Mouse (Mus musculus): Measurements from ENCODE around the gene Ctnnd2. TPM values are rescaled to one million over a fixed set of nuclear protein-coding genes. Genes with fewer than 3 reads are reported as not detected.

The Ctnnd2 gene
- polyA plus RNA-seq, 1 experiment from 2014 or later = 4.3 TPM

DNA sequence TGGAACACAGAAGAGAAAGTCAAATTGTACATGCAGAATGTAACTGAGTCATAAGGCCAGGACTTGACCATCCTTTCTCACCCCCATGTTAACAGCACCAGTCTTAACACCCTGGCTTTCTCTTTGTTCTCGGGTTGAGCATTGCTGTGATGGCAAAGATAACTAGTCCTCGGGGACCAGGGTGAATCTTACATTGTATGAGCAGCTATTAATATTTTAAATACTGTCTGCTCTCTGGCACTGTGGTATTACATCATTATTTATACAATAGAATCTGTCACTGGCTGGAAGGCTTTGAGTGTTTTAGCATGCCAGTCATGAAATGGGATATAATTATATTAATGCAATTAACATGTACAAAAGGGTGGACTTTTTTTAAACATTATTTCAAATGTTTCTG, 461.5 kb downstream of the Ctnnd2 start:
- TF ChIP-seq EP300 (IDR thresholded peaks at IDR 0.05) = no peak
- TF ChIP-seq CTCF (IDR thresholded peaks at IDR 0.05) = no peak
- Histone ChIP-seq H3K4me3 (ENCODE audit: low read depth, low read length) (no peak overlapping the region), H3K9ac (replicated peaks; ENCODE audit: low read depth) (no peak overlapping the region), H3K27me3 (replicated peaks; ENCODE audit: insufficient read depth, low read length) (no peaks in the 10 kb centered on the region), H3K4me2 (replicated peaks; ENCODE audit: low read depth, low read length) (no peak overlapping the region), H3K36me3 (ENCODE audit: insufficient read depth, low read length) (no peaks in the 10 kb centered on the region), H3K9me3 (ENCODE audit: low read length) (no peaks in the 10 kb centered on the region), H3K27ac (ENCODE audit: low read length) (no peak overlapping the region), H3K4me1 (ENCODE audit: insufficient read depth, low read depth, low read length) (no peaks in the 10 kb centered on the region)
- DNase-seq (ENCODE audit: low spot score) (peak; percentile 28), ATAC-seq (0 out of 2 replicates have a peak, but pooled peaks have one; percentile 25)
- WGBS = 24% methylated on average over 2 of the region's 2 CpGs

DNA sequence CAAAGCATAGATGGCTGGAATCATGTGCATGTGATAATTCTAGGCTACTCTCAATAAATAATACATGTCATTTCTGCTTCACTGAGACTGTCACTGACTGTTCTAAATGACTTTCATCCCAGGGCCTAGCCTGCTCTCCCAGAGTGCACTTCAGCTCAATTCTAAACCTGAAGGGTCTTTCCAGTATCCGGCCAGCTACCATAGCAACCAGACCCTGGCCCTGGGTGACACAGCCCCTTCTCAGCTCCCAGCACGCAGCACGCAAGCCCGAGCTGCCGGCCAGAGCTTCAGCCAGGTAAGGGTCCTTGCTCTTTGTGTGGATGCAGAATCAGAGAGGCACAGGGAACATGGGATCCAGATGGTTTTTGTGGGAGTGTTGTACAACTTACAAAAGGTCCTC, 462.1 kb downstream of the Ctnnd2 start:
- ATAC-seq = no peak
- Histone ChIP-seq H3K4me3 (ENCODE audit: low read depth, low read length) (no peak overlapping the region), H3K4me2 (replicated peaks; ENCODE audit: low read depth, low read length) (no peak overlapping the region), H3K27ac (ENCODE audit: low read length) (no peak overlapping the region), H3K27me3 (replicated peaks; ENCODE audit: insufficient read depth, low read length) (no peaks in the 10 kb centered on the region), H3K9ac (replicated peaks; ENCODE audit: low read depth) (no peak overlapping the region), H3K9me3 (ENCODE audit: low read length) (no peaks in the 10 kb centered on the region), H3K4me1 (ENCODE audit: insufficient read depth, low read depth, low read length) (no peaks in the 10 kb centered on the region), H3K36me3 (ENCODE audit: insufficient read depth, low read length) (no peaks in the 10 kb centered on the region)
- no peak for DNase-seq (ENCODE audit: low spot score)
- TF ChIP-seq EP300 (IDR thresholded peaks at IDR 0.05) (no peak), CTCF (IDR thresholded peaks at IDR 0.05) (no peak)
- 42% methylated on average over 5 of the region's 5 CpGs for WGBS

DNA sequence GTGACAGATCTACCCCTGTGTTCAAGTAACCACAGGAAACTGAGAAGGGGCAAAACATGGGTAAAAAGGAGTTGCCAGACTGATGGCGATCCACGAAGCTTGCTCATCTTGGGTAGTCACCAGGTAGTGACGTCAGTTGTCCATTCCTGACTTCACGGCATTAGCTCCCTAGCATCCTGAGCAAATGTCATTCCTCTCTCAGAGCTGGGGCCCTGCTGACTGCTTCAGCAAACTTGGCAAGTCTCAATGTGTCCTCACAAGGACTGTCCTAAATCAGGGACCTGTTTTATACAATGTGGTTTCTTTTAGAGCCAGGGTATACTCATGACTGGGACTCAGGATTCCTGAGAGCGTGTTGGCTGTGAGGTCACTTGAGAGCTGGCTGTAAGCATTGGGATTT, 468.3 kb downstream of the Ctnnd2 start:
- Histone ChIP-seq H3K9ac (replicated peaks; ENCODE audit: low read depth) (no peak overlapping the region), H3K4me2 (replicated peaks; ENCODE audit: low read depth, low read length) (no peak overlapping the region), H3K4me1 (ENCODE audit: insufficient read depth, low read depth, low read length) (no peaks in the 10 kb centered on the region), H3K27me3 (replicated peaks; ENCODE audit: insufficient read depth, low read length) (no peaks in the 10 kb centered on the region), H3K27ac (ENCODE audit: low read length) (no peak overlapping the region), H3K36me3 (ENCODE audit: insufficient read depth, low read length) (no peaks in the 10 kb centered on the region), H3K9me3 (ENCODE audit: low read length) (no peaks in the 10 kb centered on the region), H3K4me3 (ENCODE audit: low read depth, low read length) (no peak overlapping the region)
- TF ChIP-seq CTCF (IDR thresholded peaks at IDR 0.05) (no peak), EP300 (IDR thresholded peaks at IDR 0.05) (no peak)
- ATAC-seq = no peak
- DNase-seq (ENCODE audit: low spot score) = no peak
- WGBS = 86% methylated on average over 5 of the region's 5 CpGs

DNA sequence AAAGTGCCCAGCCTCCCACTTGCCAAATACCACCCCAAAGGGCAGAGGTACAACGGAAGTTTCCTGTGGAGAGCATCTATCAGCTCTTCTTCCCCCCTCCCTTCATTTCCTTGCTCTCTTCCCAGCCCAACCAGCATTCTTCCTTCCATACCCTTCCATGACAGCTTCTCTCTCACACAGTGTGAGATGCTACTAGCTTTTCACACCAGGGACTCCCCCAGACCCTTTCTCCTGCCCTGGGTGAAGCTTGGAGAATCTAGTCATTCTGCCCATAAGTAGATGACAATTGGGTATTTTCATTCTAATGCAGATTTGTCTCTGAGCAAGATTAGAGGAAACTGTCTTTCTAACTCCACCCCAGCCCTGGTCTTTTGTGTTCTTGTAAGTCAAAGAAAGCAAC, 473.3 kb downstream of the Ctnnd2 start:
- Histone ChIP-seq H3K36me3 (ENCODE audit: insufficient read depth, low read length) (no peaks in the 10 kb centered on the region), H3K4me1 (ENCODE audit: insufficient read depth, low read depth, low read length) (no peaks in the 10 kb centered on the region), H3K4me3 (ENCODE audit: low read depth, low read length) (no peak overlapping the region), H3K27ac (ENCODE audit: low read length) (no peak overlapping the region), H3K27me3 (replicated peaks; ENCODE audit: insufficient read depth, low read length) (0 out of 2 replicates have a peak, but pooled peaks cover 6% of the 10 kb centered on the region), H3K9me3 (ENCODE audit: low read length) (no peaks in the 10 kb centered on the region), H3K9ac (replicated peaks; ENCODE audit: low read depth) (no peak overlapping the region), H3K4me2 (replicated peaks; ENCODE audit: low read depth, low read length) (no peak overlapping the region)
- TF ChIP-seq EP300 (IDR thresholded peaks at IDR 0.05) (no peak), CTCF (IDR thresholded peaks at IDR 0.05) (no peak)
- DNase-seq (ENCODE audit: low spot score) (no peak), ATAC-seq (no peak)
- 6% methylated on average over 1 of the region's 1 CpGs for WGBS

DNA sequence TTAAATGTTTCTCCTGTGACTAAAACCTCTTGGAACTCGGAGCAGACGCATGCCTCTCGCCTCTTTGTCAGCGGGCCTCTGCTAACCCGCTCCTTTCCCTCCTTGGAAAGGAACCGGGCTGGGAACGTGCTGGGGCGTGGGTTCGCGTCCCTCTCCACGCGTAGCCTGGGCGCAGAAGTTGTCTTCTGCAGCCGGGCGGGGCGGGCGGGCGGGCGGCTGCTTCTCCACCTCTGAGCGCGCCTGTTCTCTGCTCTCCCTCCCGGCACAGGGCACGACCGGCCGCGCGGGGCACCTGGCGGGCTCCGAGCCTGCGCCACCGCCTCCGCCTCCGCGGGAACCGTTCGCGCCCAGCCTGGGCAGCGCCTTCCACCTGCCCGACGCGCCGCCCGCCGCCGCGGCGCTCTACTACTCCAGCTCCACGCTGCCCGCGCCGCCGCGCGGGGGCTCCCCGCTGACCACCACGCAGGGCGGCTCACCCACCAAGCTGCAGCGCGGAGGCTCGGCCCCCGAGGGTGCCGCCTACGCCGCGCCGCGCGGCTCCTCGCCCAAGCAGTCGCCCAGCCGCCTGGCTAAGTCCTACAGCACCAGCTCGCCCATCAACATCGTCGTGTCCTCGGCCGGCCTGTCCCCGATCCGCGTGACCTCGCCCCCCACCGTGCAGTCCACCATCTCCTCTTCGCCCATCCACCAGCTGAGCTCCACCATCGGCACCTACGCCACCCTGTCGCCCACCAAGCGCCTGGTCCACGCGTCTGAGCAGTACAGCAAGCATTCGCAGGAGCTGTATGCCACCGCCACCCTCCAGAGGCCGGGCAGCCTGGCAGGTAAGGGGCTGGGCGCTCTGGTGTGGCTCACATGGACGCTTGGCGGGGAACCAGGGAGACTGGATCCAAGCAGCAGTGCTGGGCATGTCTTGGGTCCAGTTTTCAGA, 474.4 kb downstream of the Ctnnd2 start:
- peak overlapping the region; percentile 49 for H3K4me3 ChIP-seq (ENCODE audit: low read depth, low read length)
- H3K27me3 ChIP-seq (replicated peaks; ENCODE audit: insufficient read depth, low read length) = 0 out of 2 replicates have a peak, but pooled peaks cover 6% of the 10 kb centered on the region
- H3K4me2 ChIP-seq (replicated peaks; ENCODE audit: low read depth, low read length) = peak overlapping the region; percentile 69
- H3K9me3 ChIP-seq (ENCODE audit: low read length) = no peaks in the 10 kb centered on the region
- no peak overlapping the region for H3K27ac ChIP-seq (ENCODE audit: low read length)
- WGBS = 2% methylated on average over 58 of the region's 94 CpGs
- DNase-seq (ENCODE audit: low spot score) (peak; percentile 47), ATAC-seq (peak; percentile 80)
- no peaks in the 10 kb centered on the region for H3K36me3 ChIP-seq (ENCODE audit: insufficient read depth, low read length)
- H3K9ac ChIP-seq (replicated peaks; ENCODE audit: low read depth) = no peak overlapping the region; the same call in 1 of the 2 replicates
- TF ChIP-seq CTCF (IDR thresholded peaks at IDR 0.05) = no peak
- TF ChIP-seq EP300 (IDR thresholded peaks at IDR 0.05) = no peak
- H3K4me1 ChIP-seq (ENCODE audit: insufficient read depth, low read depth, low read length) = no peaks in the 10 kb centered on the region

DNA sequence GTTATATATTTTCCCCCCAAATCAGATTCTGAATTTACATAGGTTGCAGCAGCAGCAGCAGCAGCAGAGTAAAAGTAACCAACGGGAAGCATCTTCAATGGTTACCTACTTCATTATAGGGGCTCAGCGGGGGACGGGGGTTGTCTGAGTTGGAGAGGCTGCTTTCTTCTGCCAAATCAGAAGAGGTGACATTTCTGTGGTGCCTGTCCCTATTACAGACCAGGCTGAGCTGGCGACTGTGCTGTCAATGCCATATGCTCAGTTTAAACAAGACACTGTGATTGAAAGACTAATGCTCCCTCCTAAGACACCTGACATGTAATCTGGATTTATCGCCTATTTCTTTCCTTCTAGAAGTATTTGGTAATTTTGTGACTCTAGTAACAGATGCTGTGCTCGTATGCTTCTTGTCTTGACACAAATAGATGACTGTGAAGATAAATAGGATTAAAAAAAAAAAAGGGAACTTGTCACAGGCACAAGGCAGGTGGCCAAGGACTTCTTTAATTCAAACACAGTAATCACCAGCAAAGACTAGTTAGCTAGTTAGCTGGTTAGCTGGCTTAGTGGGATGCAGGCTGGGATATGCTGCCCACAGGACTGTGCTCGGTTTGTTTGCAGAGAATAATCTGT, 475.4 kb downstream of the Ctnnd2 start:
- H3K4me2 ChIP-seq (replicated peaks; ENCODE audit: low read depth, low read length) = peak overlapping the region; percentile 69
- no peak for DNase-seq (ENCODE audit: low spot score)
- 0 out of 2 replicates have a peak, but pooled peaks cover 6% of the 10 kb centered on the region for H3K27me3 ChIP-seq (replicated peaks; ENCODE audit: insufficient read depth, low read length)
- H3K36me3 ChIP-seq (ENCODE audit: insufficient read depth, low read length) = no peaks in the 10 kb centered on the region
- no peak overlapping the region for H3K4me3 ChIP-seq (ENCODE audit: low read depth, low read length)
- no peak overlapping the region for H3K27ac ChIP-seq (ENCODE audit: low read length)
- TF ChIP-seq CTCF (IDR thresholded peaks at IDR 0.05) = no peak
- no peak for TF ChIP-seq EP300 (IDR thresholded peaks at IDR 0.05)
- H3K9ac ChIP-seq (replicated peaks; ENCODE audit: low read depth) = no peak overlapping the region
- ATAC-seq = no peak
- H3K9me3 ChIP-seq (ENCODE audit: low read length) = no peaks in the 10 kb centered on the region
- 27% methylated on average over 7 of the region's 7 CpGs for WGBS
- H3K4me1 ChIP-seq (ENCODE audit: insufficient read depth, low read depth, low read length) = no peaks in the 10 kb centered on the region

Data from lung, postnatal 0 days (tissue).